Mouse (Mus musculus): Measurements from ENCODE around the gene Papolb. TPM values are rescaled to one million over a fixed set of nuclear protein-coding genes. Genes with fewer than 3 reads are reported as not detected.

Papolb gene
- total and polyA plus RNA-seq, 2 experiments = not detected

DNA sequence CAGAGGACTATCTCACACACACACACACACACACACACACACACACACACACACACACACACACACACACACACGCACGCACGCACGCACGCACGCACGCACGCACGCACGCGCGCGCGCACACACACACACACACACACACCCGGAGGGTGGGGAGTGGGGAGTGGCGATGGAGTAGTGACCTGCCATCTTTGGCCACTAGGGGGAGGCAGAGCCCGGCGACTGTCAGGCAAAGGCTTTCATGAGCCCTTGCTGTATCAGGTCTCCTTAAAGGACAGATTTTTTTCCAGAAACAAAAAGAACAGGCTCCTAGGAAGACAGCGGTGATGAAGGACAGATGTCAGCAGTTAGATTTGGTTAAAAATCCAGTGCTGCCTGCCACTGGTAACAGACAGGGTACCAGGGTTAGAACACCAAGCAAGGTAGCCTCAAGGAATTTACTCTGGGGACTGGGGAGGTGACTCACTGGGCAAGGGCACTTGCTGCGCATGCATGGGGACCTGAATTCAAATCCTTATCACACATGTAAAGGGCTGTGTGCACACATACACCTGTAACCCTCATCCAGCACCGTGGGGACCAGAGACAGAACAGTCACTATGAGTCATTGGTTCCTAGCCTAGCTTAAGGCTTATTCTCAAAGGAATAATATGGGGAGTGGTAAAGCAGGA, 27.7 kb upstream of the Papolb start:
- TF ChIP-seq POLR2A (IDR thresholded peaks at IDR 0.05; ENCODE audit: extremely low read depth, insufficient read depth, low read length) = no peak
- peak; percentile 92 for TF ChIP-seq CTCF (IDR thresholded peaks at IDR 0.05; ENCODE audit: low read depth, low read length)
- no peak overlapping the region for H3K9ac ChIP-seq (ENCODE audit: low read depth, low read length)
- whole genome bisulfite sequencing = 22% methylated on average over 21 of the region's 21 CpGs
- no peak overlapping the region for H3K4me3 ChIP-seq (ENCODE audit: insufficient read depth, low read depth, low read length)
- H3K36me3 ChIP-seq (ENCODE audit: control insufficient read depth, insufficient read depth, low read length) = no peaks in the 10 kb centered on the region
- no peaks in the 10 kb centered on the region for H3K4me1 ChIP-seq (ENCODE audit: control insufficient read depth, insufficient read depth, low read length)
- DNase-seq (ENCODE audit: extremely low read depth, low read depth, low spot score) = peak; percentile 60
- no peak overlapping the region for H3K27ac ChIP-seq (replicated peaks; ENCODE audit: insufficient read depth, low read depth, low read length)
- no peaks in the 10 kb centered on the region for H3K27me3 ChIP-seq (ENCODE audit: control insufficient read depth, insufficient read depth, low read length)
- H3K79me2 ChIP-seq (ENCODE audit: control insufficient read depth, insufficient read depth, low read length) = no peaks in the 10 kb centered on the region

DNA sequence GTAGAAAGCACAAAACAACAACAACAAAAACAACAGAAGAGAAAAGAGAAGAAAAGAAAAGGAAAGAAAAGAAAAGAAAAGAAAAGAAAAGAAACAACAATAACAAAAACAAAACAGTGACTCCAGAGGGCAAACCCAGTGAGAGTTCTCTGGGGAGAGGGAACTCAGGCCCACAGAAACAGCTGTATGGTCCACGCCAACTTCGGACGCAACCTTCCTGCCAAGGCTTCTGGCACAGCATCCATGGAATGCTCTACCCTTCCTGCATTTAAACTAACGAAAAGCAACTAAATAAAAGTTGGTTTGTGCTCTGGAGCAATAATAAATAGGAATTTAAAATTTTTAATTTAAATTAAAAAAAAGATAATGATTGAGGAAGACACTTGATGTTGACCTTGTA, 26.8 kb upstream of the Papolb start:
- Histone ChIP-seq H3K36me3 (ENCODE audit: control insufficient read depth, insufficient read depth, low read length) (no peaks in the 10 kb centered on the region), H3K27ac (replicated peaks; ENCODE audit: insufficient read depth, low read depth, low read length) (no peak overlapping the region), H3K27me3 (ENCODE audit: control insufficient read depth, insufficient read depth, low read length) (no peaks in the 10 kb centered on the region), H3K79me2 (ENCODE audit: control insufficient read depth, insufficient read depth, low read length) (no peaks in the 10 kb centered on the region), H3K9ac (ENCODE audit: low read depth, low read length) (no peak overlapping the region), H3K4me1 (ENCODE audit: control insufficient read depth, insufficient read depth, low read length) (no peaks in the 10 kb centered on the region), H3K4me3 (ENCODE audit: insufficient read depth, low read depth, low read length) (no peak overlapping the region)
- TF ChIP-seq CTCF (IDR thresholded peaks at IDR 0.05; ENCODE audit: low read depth, low read length) (no peak), POLR2A (IDR thresholded peaks at IDR 0.05; ENCODE audit: extremely low read depth, insufficient read depth, low read length) (no peak)
- WGBS = 83% methylated on average over 4 of the region's 4 CpGs
- DNase-seq (ENCODE audit: extremely low read depth, low read depth, low spot score) = peak; percentile 19

DNA sequence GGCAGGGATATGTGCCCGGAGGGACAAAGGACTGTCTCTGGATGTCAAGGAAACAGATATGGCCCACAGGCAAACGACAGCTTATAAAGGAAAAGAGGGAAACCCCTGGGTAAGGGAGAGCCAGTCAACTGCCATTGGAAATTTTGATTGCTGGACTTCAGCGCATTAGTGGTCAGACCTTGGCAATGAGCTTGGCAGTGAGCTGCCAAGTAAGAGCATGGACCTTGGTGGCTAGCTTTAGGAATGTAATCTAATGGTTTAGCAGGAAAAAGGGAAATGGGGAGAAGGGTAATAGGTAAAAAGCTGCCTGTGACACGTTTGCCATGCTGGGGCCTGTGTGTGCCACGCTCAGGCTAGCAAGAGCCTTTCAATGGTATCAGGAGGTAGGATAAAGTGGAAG, 26.0 kb upstream of the Papolb start:
- DNase-seq (ENCODE audit: extremely low read depth, low read depth, low spot score) = peak; percentile 41

DNA sequence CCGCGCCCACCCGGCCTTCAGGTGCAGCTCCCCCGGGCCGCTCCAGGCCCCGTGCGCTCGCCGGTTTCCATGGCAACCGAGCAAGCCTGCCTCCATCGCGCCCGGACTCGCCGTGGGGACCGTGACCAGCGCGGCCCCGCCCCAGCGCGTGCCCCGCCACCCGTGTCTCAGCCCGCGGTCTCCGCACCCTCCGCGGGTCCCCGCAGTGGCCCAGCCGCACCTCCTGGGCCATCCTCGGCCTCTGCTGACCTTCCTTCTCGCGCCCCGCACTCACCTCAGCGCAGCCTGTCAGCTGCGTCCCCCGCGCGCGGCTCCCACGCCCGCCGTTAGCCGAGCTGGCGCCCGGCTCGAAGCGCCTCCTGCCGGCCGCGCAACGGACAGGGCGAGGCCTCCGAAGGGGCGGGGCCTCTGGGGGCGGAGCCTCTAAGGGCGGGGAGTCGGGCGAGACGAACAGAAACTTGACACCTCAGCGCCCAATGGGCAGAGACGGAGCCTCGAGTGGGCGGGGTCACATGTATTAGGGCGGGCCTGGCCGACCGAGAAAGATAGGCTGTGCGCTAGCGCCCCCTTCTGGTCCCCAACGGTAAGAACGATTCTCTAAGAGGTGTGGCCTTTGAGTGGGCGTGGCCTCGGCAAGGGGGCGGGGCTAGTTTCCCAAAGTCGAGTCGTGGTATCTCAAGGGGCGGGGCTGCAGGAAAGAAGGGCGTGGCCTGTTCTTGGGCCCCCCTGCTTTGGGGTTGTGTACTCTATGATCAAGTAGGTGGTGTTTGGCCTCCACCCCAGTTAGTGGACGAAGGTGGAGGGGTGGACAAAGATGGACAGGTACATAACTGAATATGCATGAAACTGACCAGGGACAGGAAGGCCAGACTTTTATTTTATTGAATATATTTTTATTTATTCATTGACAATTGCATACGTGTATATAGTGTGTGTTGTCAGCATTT, 21.1 kb upstream of the Papolb start, which contains the start of gene Radil:
Gene Radil, minus strand, starts transcription at position 393 of the 947 bp plus-strand sequence.
- DNase-seq (ENCODE audit: extremely low read depth, low read depth, low spot score) = peak; percentile 68

More for the DNA sequence above, 26.0 kb upstream of the Papolb start:
- TF ChIP-seq CTCF (IDR thresholded peaks at IDR 0.05; ENCODE audit: low read depth, low read length) (no peak), POLR2A (IDR thresholded peaks at IDR 0.05; ENCODE audit: extremely low read depth, insufficient read depth, low read length) (no peak)
- Histone ChIP-seq H3K4me1 (ENCODE audit: control insufficient read depth, insufficient read depth, low read length) (no peaks in the 10 kb centered on the region), H3K4me3 (ENCODE audit: insufficient read depth, low read depth, low read length) (no peak overlapping the region), H3K36me3 (ENCODE audit: control insufficient read depth, insufficient read depth, low read length) (no peaks in the 10 kb centered on the region), H3K79me2 (ENCODE audit: control insufficient read depth, insufficient read depth, low read length) (no peaks in the 10 kb centered on the region), H3K27me3 (ENCODE audit: control insufficient read depth, insufficient read depth, low read length) (no peaks in the 10 kb centered on the region), H3K9ac (ENCODE audit: low read depth, low read length) (no peak overlapping the region), H3K27ac (replicated peaks; ENCODE audit: insufficient read depth, low read depth, low read length) (no peak overlapping the region)
- WGBS = 54% methylated on average over 5 of the region's 5 CpGs

DNA sequence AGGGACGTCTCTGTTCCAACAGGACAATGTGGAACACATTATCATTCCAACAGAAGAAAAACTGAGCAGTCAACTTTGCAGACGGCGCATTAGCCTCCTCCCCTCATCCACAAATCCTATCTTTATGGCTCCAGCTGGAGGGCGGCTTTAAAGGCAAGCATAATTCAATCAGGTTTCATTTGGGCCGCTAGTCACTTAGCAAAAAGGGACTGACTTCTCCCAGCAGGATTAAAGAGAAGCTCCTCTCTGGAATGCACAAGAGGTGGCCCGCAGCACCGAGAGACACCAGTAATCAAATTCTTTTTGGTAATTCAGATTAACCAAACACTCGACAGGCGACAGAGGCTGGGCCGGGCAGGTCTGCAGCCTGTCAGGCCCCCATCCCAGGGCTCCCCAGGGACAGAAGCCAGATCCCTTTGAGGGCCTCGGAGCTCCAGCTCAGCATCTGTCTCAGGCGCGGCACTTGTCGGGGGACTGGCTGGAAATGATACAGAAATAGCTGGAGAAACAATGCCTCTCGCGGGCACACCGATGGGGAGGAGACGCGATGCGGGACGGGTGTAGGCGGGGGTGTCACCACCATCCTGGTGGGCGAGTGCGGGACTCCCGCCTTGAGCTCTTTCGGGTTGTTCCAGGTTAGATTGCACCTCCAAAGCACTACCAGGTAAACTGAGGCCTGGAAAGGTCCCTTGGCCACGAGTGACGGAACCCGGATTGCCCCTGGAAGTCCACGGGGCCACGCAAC, 20.3 kb upstream of the Papolb start:
- H3K79me2 ChIP-seq (ENCODE audit: control insufficient read depth, insufficient read depth, low read length) = no peaks in the 10 kb centered on the region
- peak overlapping the region; percentile 61 for H3K9ac ChIP-seq (ENCODE audit: low read depth, low read length)

More for the DNA sequence above, 21.1 kb upstream of the Papolb start, which contains the start of gene Radil:
- Histone ChIP-seq H3K79me2 (ENCODE audit: control insufficient read depth, insufficient read depth, low read length) (no peaks in the 10 kb centered on the region), H3K4me3 (ENCODE audit: insufficient read depth, low read depth, low read length) (peak within 1 kb of the TSS; percentile 61; the same call in 1 of the 2 replicates), H3K9ac (ENCODE audit: low read depth, low read length) (peak within 1 kb of the TSS; percentile 61), H3K4me1 (ENCODE audit: control insufficient read depth, insufficient read depth, low read length) (no peaks in the 10 kb centered on the region), H3K36me3 (ENCODE audit: control insufficient read depth, insufficient read depth, low read length) (no peaks in the 10 kb centered on the region), H3K27ac (replicated peaks; ENCODE audit: insufficient read depth, low read depth, low read length) (no peak within 1 kb of the TSS), H3K27me3 (ENCODE audit: control insufficient read depth, insufficient read depth, low read length) (peaks cover 6% of the 10 kb centered on the region; the same call in 1 of the 2 replicates)
- TF ChIP-seq POLR2A (IDR thresholded peaks at IDR 0.05; ENCODE audit: extremely low read depth, insufficient read depth, low read length) (no peak), CTCF (IDR thresholded peaks at IDR 0.05; ENCODE audit: low read depth, low read length) (peak; percentile 72)
- WGBS = 3% methylated on average over 66 of the region's 80 CpGs

More for the DNA sequence above, 20.3 kb upstream of the Papolb start:
- Histone ChIP-seq H3K36me3 (ENCODE audit: control insufficient read depth, insufficient read depth, low read length) (no peaks in the 10 kb centered on the region), H3K4me1 (ENCODE audit: control insufficient read depth, insufficient read depth, low read length) (no peaks in the 10 kb centered on the region), H3K27ac (replicated peaks; ENCODE audit: insufficient read depth, low read depth, low read length) (no peak overlapping the region), H3K27me3 (ENCODE audit: control insufficient read depth, insufficient read depth, low read length) (peaks cover 6% of the 10 kb centered on the region; the same call in 1 of the 2 replicates), H3K4me3 (ENCODE audit: insufficient read depth, low read depth, low read length) (peak overlapping the region; percentile 61; the same call in 1 of the 2 replicates)
- no peak for DNase-seq (ENCODE audit: extremely low read depth, low read depth, low spot score)
- TF ChIP-seq POLR2A (IDR thresholded peaks at IDR 0.05; ENCODE audit: extremely low read depth, insufficient read depth, low read length) (no peak), CTCF (IDR thresholded peaks at IDR 0.05; ENCODE audit: low read depth, low read length) (no peak)
- WGBS = 17% methylated on average over 31 of the region's 31 CpGs

Data from liver, adult 2 months (tissue).